Mouse (Mus musculus) ES-Bruce4 (cell line): ENCODE measurements at regions not wholly inside any gene's neighbourhood (a gene's known extent, or its start where the extent isn't known, plus 50 kb on each side); places are given as distances from the start of the nearest gene placed in this dataset.

Experiments
- CTCF ChIP-seq: IDR thresholded peaks from one replicate; pipeline ENCODE4 v1.8.1; 2011; ENCODE audit warnings: low read depth, low read length
- EP300 ChIP-seq: IDR thresholded peaks from 2 replicates; pipeline ENCODE4 v1.6.1; 2011; ENCODE audit warnings: low read depth, low read length; ENCODE audit not compliant: insufficient read depth
- POLR2A ChIP-seq: IDR thresholded peaks from one replicate; pipeline ENCODE4 v1.8.1; 2011; ENCODE audit warnings: low read length; ENCODE audit not compliant: insufficient read depth

DNA sequence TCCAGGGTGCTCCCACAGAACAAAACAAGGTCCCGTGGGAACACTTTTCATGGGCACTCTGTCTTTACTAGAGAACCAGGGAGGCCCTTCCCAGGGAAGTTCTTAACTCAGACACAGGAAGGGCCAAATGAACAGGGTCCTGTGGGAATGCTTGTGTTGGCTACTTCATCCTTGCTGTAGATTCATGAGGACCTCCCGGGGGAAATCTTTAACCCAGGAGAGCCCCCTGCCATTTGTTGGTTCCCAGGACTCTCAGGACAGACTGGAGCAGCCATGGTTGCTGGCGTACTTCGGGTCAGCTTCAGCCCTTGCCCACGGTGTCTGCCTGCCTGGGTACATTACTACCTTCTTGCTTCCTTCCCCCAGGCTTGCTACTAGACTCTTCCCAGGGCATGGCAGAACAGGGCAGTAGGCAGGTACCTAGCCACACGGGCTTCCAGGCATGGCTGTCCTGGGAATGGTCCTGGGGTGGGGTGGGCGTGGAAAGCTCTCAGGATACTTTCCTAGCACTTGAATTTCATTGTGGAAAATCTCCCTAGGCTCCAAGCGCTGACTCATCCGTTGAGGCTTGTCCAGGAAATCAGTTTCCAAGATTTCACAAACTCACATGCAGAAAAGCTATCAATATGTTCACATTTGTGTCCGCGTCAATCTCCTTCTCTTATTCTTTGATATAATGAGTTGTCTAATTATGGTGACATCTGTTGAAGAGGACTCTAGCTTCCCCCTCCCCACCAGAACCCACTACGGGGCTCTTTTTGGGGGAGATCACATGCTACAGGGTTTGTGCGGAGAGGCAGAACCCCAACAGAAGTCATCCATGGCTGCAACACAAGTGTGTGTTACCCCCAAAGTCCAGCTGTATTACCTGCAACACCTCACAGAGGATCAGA lies 148.6 kb downstream of the Sec61b start:
- no peak for TF ChIP-seq CTCF
- no peak for TF ChIP-seq EP300
- TF ChIP-seq POLR2A = no peak
